Mouse (Mus musculus): Measurements from ENCODE around the gene Ccdc149.

DNA sequence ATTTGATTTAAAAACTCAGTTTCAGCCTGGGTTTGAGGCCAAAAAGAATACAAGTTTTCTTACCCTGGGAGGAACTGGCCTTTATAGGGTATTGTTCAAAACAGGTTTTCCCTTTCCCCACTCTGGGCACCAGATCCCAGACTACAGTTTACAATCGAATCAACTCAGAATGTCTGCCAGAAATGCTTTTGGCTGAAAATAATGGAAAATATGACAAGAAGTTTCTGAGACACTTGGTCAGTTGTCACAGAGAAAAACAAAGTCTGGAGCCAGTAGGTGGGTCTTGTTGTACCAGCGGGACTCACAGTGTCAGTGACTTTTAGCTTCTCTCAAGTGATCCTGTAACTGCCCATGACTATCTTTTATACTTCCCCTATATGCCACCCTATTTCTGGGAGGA lies 120.9 kb downstream of the Ccdc149 start:
- TF ChIP-seq CTCF (IDR thresholded peaks at IDR 0.05; ENCODE audit: low read depth, low read length) = no peak
- TF ChIP-seq POLR2AphosphoS5 (IDR thresholded peaks at IDR 0.05; ENCODE audit: insufficient replicate concordance, low read depth, low read length) = no peak
- no peak for TF ChIP-seq TAL1 (conservative IDR thresholded peaks at IDR 0.05; ENCODE audit: low read depth, low read length)
- no peak for TF ChIP-seq GATA1 (IDR thresholded peaks at IDR 0.05; ENCODE audit: borderline replicate concordance, low read length)

Data from G1E (cell line).